ENCODE assay signal across 16 mouse cellular contexts in genomic region chr7:44271309-44271708, GRCm38 (mm10). TPM values are rescaled to one million over a fixed set of nuclear protein-coding genes. Genes with fewer than 3 reads are reported as not detected.
DNase-seq lines count a peak whose midpoint lies in the region; ATAC-seq and TF ChIP-seq lines count a peak whose summit lies in the region.
"Had no signal": no experiment of that assay in that cellular context is flagged by ENCODE, and none has a peak within 500 bp of the region (broad histone marks: within the 10 kb centered on the region; RNA-seq: fewer than 3 reads in every experiment).

No protein-coding gene starts in this region.

- 0 out of 2 replicates have a peak, but pooled peaks cover 4% of the 10 kb centered on the region for H3K27me3 ChIP-seq in midbrain, postnatal 0 days (ENCODE audit: insufficient read depth, low read length)

- H3K9me3 ChIP-seq in midbrain, postnatal 0 days (ENCODE audit: low read length), result no peaks in the 10 kb centered on the region
- H3K9me3 ChIP-seq: hindbrain, embryonic 13.5 days had no signal

- DNase-seq in adrenal gland, postnatal 14 days, result peak; percentile 31
- no peak for DNase-seq in adrenal gland, adult 2 months
- DNase-seq in kidney, postnatal 4 days, result peak; percentile 22 to 23
- no peak for DNase-seq in kidney, adult 11 months
- peak; percentile 70 for DNase-seq in NIH3T3 (ENCODE audit: low read depth)
- peak; percentile 68 for DNase-seq in midbrain, postnatal 0 days (ENCODE audit: low spot score)
- no peak for DNase-seq in adrenal gland, postnatal 36 days
- DNase-seq: spleen, adult 18-20 months; thymus, adult 18-20 months had no signal

- no peak overlapping the region for H3K9ac ChIP-seq in midbrain, postnatal 0 days (replicated peaks; ENCODE audit: low read length, poor library complexity, severe bottlenecking)
- H3K9ac ChIP-seq: hindbrain, embryonic 13.5 days had no signal

- H3K4me2 ChIP-seq in midbrain, postnatal 0 days (ENCODE audit: low read depth, low read length, poor library complexity, severe bottlenecking), result no peak overlapping the region
- H3K4me2 ChIP-seq: hindbrain, embryonic 13.5 days had no signal

- no peak overlapping the region for H3K4me3 ChIP-seq in midbrain, postnatal 0 days (ENCODE audit: low read depth, low read length)
- H3K4me3 ChIP-seq: erythroblast, embryonic 14.5 days; hindbrain, embryonic 13.5 days had no signal

- no peaks in the 10 kb centered on the region for H3K36me3 ChIP-seq in midbrain, postnatal 0 days (ENCODE audit: insufficient read depth, low read length)
- H3K36me3 ChIP-seq: hindbrain, embryonic 13.5 days had no signal

- WGBS in midbrain, postnatal 0 days, result 67% methylated on average over 2 of the region's 2 CpGs

- ATAC-seq in midbrain, postnatal 0 days (ENCODE audit: low FRiP score), result peak; percentile 53; the same call in 1 of the 2 replicates
- no peak for ATAC-seq in granulocyte monocyte progenitor cell, adult 5-6 weeks (replicated peaks; ENCODE audit: poor library complexity, severe bottlenecking)

- TF ChIP-seq CTCF in midbrain, postnatal 0 days (IDR thresholded peaks at IDR 0.05), result no peak

- no peak overlapping the region for H3K27ac ChIP-seq in midbrain, postnatal 0 days (ENCODE audit: low read depth, low read length)
- H3K27ac ChIP-seq: hindbrain, embryonic 13.5 days had no signal

- H3K4me1 ChIP-seq in midbrain, postnatal 0 days (ENCODE audit: insufficient read depth, low read length), result no peaks in the 10 kb centered on the region
- H3K4me1 ChIP-seq: hindbrain, embryonic 13.5 days had no signal

RNA-seq across cellular contexts. Expression of gene Gm15517, which starts 10.1 kb away (rescaled TPM):
- not detected in 2 replicates for total RNA-seq in adrenal gland, postnatal 14 days (2021)
- total RNA-seq in adrenal gland, adult 2 months (2021), result not detected
- not detected in 2 replicates for polyA plus RNA-seq in adrenal gland, adult 2 months (2012; rRNA removed)
- not detected in 2 replicates for total RNA-seq in midbrain, postnatal 0 days (2014; rRNA removed)
- not detected in 2 replicates for polyA plus RNA-seq in midbrain, postnatal 0 days (2015; fragmentation: Nextera tagmentation; extraction: Ambion mirVana)
- total RNA-seq in granulocyte monocyte progenitor cell, adult 5-6 weeks (2014; fragmentation: Nextera tagmentation), result not detected in 2 replicates
- total RNA-seq in granulocyte monocyte progenitor cell, adult 5-6 weeks (2017), result not detected in 2 replicates
- not detected for total RNA-seq in adrenal gland, postnatal 36 days (2021)
- total RNA-seq: left cerebral cortex, postnatal 10 days had no signal
- polyA plus RNA-seq: erythroblast, embryonic 14.5 days; hindbrain, embryonic 13.5 days; large intestine, adult 2 months; liver, embryonic 16.5 days had no signal

RNA-seq across cellular contexts. Expression of gene Acp4, which starts 14.1 kb away (rescaled TPM):
- total RNA-seq in adrenal gland, postnatal 14 days (2021), result not detected in 2 replicates
- total RNA-seq in adrenal gland, adult 2 months (2021), result not detected
- polyA plus RNA-seq in adrenal gland, adult 2 months (2012; rRNA removed), result not detected in 2 replicates
- total RNA-seq in midbrain, postnatal 0 days (2014; rRNA removed), result not detected in 2 replicates
- not detected in 2 replicates for polyA plus RNA-seq in midbrain, postnatal 0 days (2015; fragmentation: Nextera tagmentation; extraction: Ambion mirVana)
- not detected in 2 replicates for total RNA-seq in granulocyte monocyte progenitor cell, adult 5-6 weeks (2014; fragmentation: Nextera tagmentation)
- 0.26 TPM in 1 of 2 replicates, not detected in the other for total RNA-seq in granulocyte monocyte progenitor cell, adult 5-6 weeks (2017)
- total RNA-seq in adrenal gland, postnatal 36 days (2021), result not detected
- total RNA-seq: left cerebral cortex, postnatal 10 days had no signal
- polyA plus RNA-seq: erythroblast, embryonic 14.5 days; gonadal fat pad, adult 2 months; large intestine, adult 2 months; liver, embryonic 16.5 days had no signal

RNA-seq across cellular contexts. Expression of gene 2410002F23Rik, which starts 24.8 kb away (rescaled TPM):
- total RNA-seq in adrenal gland, postnatal 14 days (2021), result 95.5 and 102 TPM in 2 replicates
- 10 to 100 TPM; 81.5 to 83.8 TPM for total RNA-seq in adrenal gland, adult 2 months (2021)
- 195 and 237 TPM in 2 replicates for polyA plus RNA-seq in adrenal gland, adult 2 months (2012; rRNA removed)
- 329 and 379 TPM in 2 replicates for total RNA-seq in midbrain, postnatal 0 days (2014; rRNA removed)
- 279 and 286 TPM in 2 replicates for polyA plus RNA-seq in midbrain, postnatal 0 days (2015; fragmentation: Nextera tagmentation; extraction: Ambion mirVana)
- 95.5 and 132 TPM in 2 replicates for total RNA-seq in granulocyte monocyte progenitor cell, adult 5-6 weeks (2014; fragmentation: Nextera tagmentation)
- 63.5 and 86.2 TPM in 2 replicates for total RNA-seq in granulocyte monocyte progenitor cell, adult 5-6 weeks (2017)
- 100 to 1,000 TPM in 1 of 2 experiments, 10 to 100 TPM in 1; 99.6 to 120 TPM for total RNA-seq in adrenal gland, postnatal 36 days (2021)

RNA-seq across cellular contexts. Expression of gene 1700028J19Rik, which starts 24.8 kb away (rescaled TPM):
- total RNA-seq in adrenal gland, postnatal 14 days (2021), result 0.70 and 0.90 TPM in 2 replicates
- 1 to 10 TPM in 1 of 2 experiments, under 1 TPM in 1; 0.66 to 1.4 TPM for total RNA-seq in adrenal gland, adult 2 months (2021)
- polyA plus RNA-seq in adrenal gland, adult 2 months (2012; rRNA removed), result 1.2 and 1.8 TPM in 2 replicates
- 0.38 and 0.88 TPM in 2 replicates for total RNA-seq in midbrain, postnatal 0 days (2014; rRNA removed)
- polyA plus RNA-seq in midbrain, postnatal 0 days (2015; fragmentation: Nextera tagmentation; extraction: Ambion mirVana), result 1.6 and 2.2 TPM in 2 replicates
- 1.2 TPM in 1 of 2 replicates, not detected in the other for total RNA-seq in granulocyte monocyte progenitor cell, adult 5-6 weeks (2014; fragmentation: Nextera tagmentation)
- 0.67 TPM in 1 of 2 replicates, not detected in the other for total RNA-seq in granulocyte monocyte progenitor cell, adult 5-6 weeks (2017)
- under 1 TPM; 0.43 to 0.63 TPM for total RNA-seq in adrenal gland, postnatal 36 days (2021)
- polyA plus RNA-seq: erythroblast, embryonic 14.5 days had no signal

RNA-seq across cellular contexts. Expression of gene Gm36864, which starts 35.3 kb away (rescaled TPM):
- not detected in 2 replicates for total RNA-seq in adrenal gland, postnatal 14 days (2021)
- not detected for total RNA-seq in adrenal gland, adult 2 months (2021)
- not detected in 2 replicates for polyA plus RNA-seq in adrenal gland, adult 2 months (2012; rRNA removed)
- not detected in 2 replicates for total RNA-seq in midbrain, postnatal 0 days (2014; rRNA removed)
- polyA plus RNA-seq in midbrain, postnatal 0 days (2015; fragmentation: Nextera tagmentation; extraction: Ambion mirVana), result not detected in 2 replicates
- total RNA-seq in granulocyte monocyte progenitor cell, adult 5-6 weeks (2014; fragmentation: Nextera tagmentation), result not detected in 2 replicates
- total RNA-seq in granulocyte monocyte progenitor cell, adult 5-6 weeks (2017), result not detected in 2 replicates
- not detected for total RNA-seq in adrenal gland, postnatal 36 days (2021)
- total RNA-seq: left cerebral cortex, postnatal 10 days had no signal
- polyA plus RNA-seq: erythroblast, embryonic 14.5 days; gonadal fat pad, adult 2 months; hindbrain, embryonic 13.5 days; liver, embryonic 16.5 days had no signal

Comparison
In these comparisons a context has a peak if more than half of its experiments do, and no peak if none do; other contexts are left out.
1. DNase-seq: peak in adrenal gland, postnatal 14 days (single experiment), kidney, postnatal 4 days (2 of 2), NIH3T3 (single experiment) and midbrain, postnatal 0 days (single experiment); none in adrenal gland, adult 2 months (single experiment), kidney, adult 11 months (single experiment) and adrenal gland, postnatal 36 days (0 of 2).